Mouse (Mus musculus): Measurements from ENCODE around the gene Zcchc10. TPM values are rescaled to one million over a fixed set of nuclear protein-coding genes. Genes with fewer than 3 reads are reported as not detected.
A peak's percentile ranks its signal among the peaks of the same experiment; 100 is the strongest.
"Not testable (repeated sequence)": the region's sequence is repeated elsewhere in the genome, so short reads cannot be mapped to it uniquely, and the experiment has no call there.

Zcchc10 gene
- polyA plus RNA-seq, 1 experiment from 2014 or later: 23.5 TPM

DNA sequence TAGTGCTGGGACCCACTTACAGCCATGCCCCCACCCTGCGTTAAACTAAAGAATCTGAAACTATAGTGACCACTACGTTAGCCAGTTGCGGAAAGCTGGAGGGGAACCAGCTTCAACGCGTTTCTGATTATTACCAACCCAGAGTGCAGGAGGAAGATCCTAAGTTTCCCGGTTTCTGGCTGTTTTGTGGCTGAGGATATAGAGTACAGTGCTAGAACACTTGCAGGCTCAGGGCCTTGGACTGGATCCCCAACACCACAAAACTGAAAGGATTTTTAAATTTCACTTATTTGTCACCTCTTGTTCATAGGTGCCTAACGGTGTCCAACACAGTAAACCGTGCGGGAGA lies 23.3 kb upstream of the Zcchc10 start:
- Histone ChIP-seq H3K27ac (peak overlapping the region; percentile 98), H3K4me2 (peak overlapping the region; percentile 72), H3K9ac (peak overlapping the region; percentile 73), H3K9me3 (no peaks in the 10 kb centered on the region), H3K36me3 (no peaks in the 10 kb centered on the region), H3K4me3 (peak overlapping the region; percentile 88), H3K27me3 (no peaks in the 10 kb centered on the region), H3K4me1 (peaks cover 27% of the 10 kb centered on the region)
- ATAC-seq (ENCODE audit: insufficient number of reproducible peaks, insufficient read depth, low FRiP score, low TSS enrichment, low read depth): no peak
- 51% methylated on average over 9 of the region's 9 CpGs for WGBS

DNA sequence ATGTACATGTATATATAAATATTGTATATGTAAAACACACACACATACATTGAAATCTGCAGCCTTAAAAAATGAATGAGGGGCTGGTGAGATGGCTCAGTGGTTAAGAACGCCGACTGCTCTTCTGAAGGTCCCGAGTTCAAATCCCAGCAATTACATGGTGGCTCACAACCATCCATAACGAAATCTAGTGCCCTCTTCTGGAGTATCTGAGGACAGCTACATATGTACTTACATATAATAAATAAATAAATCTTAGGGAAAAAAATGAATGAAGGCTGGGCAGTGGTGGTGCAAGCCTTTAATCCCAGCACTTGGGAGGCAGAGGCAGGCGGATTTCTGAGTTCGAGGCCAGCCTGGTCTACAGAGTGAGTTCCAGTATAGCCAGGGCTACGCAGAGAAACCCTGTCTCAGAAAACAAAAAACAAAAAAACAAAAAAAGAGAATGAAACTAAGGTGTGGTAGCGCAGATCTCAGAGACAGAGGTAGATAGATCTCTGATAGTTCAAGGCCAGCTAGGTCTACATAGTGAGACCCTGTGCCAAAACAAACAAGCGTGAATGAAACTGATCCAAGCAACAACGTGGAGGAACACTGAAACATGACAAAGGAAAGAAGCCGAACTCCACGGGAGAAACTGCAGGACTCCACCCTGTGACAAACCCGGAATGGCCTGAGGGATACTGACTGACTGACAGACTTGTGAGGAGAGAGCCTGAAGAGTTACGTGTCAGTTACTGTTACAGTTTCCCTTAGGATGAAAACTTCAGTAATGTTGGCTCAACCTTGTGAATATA lies 20.2 kb upstream of the Zcchc10 start:
- no peaks in the 10 kb centered on the region for H3K36me3 ChIP-seq
- H3K9me3 ChIP-seq: no peaks in the 10 kb centered on the region
- no peak overlapping the region for H3K9ac ChIP-seq
- no peak for ATAC-seq (ENCODE audit: insufficient number of reproducible peaks, insufficient read depth, low FRiP score, low TSS enrichment, low read depth)
- no peak overlapping the region for H3K27ac ChIP-seq
- no peak overlapping the region for H3K4me2 ChIP-seq
- H3K27me3 ChIP-seq: no peaks in the 10 kb centered on the region
- H3K4me3 ChIP-seq: no peak overlapping the region
- peaks cover 27% of the 10 kb centered on the region for H3K4me1 ChIP-seq
- WGBS: 72% methylated on average over 14 of the region's 14 CpGs

DNA sequence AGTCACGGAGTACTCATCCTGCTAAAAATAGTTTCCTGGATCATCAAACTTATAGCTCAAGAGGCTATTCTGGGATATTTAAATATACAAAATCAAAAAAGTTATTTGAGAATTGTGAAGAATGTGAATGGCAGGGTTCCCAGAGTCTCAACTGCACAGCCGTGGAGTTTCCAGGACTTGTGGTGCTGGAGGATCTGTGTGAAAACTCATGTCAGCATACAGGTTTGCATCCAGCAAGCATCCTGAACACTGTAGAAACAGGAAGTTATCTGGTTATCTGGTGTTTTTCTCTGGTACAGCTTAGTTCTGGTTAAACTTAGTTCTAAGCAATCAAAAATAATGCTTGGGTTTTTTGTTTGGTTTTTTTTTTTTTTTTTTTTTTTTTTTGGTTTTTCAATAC lies 17.5 kb upstream of the Zcchc10 start:
- WGBS: 68% methylated on average over 2 of the region's 2 CpGs
- Histone ChIP-seq H3K36me3 (no peaks in the 10 kb centered on the region), H3K4me2 (no peak overlapping the region), H3K9me3 (no peaks in the 10 kb centered on the region), H3K27ac (no peak overlapping the region), H3K27me3 (no peaks in the 10 kb centered on the region), H3K4me1 (peaks cover 27% of the 10 kb centered on the region), H3K4me3 (no peak overlapping the region), H3K9ac (no peak overlapping the region)
- no peak for ATAC-seq (ENCODE audit: insufficient number of reproducible peaks, insufficient read depth, low FRiP score, low TSS enrichment, low read depth)

DNA sequence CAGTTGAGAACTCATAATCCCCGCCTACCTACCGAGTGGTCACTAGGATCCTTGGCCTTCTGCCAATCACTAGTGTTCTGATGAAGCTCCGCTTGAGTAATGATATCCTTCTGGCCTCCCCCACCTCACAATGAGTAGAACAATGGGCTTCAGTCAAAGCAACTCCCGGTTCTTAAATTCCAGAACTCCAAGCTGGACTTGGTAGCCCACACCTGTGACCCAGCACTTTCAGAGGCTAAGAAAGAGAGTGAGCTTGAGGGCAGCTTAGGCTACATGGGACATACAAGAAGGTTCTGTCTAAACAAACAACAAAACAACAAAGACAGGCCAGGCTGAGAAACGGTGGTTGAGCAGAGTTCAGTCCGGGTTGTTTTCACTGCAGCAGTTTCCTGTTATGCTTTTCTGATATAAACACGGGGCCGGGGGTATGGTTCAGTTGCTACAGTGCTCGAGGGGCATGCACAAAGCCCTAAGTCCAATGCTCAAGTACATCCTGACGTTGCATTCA lies 16.9 kb upstream of the Zcchc10 start:
- Histone ChIP-seq H3K36me3 (no peaks in the 10 kb centered on the region), H3K9me3 (no peaks in the 10 kb centered on the region), H3K27ac (peak overlapping the region; percentile 76), H3K4me2 (no peak overlapping the region), H3K27me3 (no peaks in the 10 kb centered on the region), H3K4me1 (peaks cover 27% of the 10 kb centered on the region), H3K9ac (no peak overlapping the region), H3K4me3 (no peak overlapping the region)
- 57% methylated on average over 10 of the region's 10 CpGs for WGBS
- ATAC-seq (ENCODE audit: insufficient number of reproducible peaks, insufficient read depth, low FRiP score, low TSS enrichment, low read depth): no peak

DNA sequence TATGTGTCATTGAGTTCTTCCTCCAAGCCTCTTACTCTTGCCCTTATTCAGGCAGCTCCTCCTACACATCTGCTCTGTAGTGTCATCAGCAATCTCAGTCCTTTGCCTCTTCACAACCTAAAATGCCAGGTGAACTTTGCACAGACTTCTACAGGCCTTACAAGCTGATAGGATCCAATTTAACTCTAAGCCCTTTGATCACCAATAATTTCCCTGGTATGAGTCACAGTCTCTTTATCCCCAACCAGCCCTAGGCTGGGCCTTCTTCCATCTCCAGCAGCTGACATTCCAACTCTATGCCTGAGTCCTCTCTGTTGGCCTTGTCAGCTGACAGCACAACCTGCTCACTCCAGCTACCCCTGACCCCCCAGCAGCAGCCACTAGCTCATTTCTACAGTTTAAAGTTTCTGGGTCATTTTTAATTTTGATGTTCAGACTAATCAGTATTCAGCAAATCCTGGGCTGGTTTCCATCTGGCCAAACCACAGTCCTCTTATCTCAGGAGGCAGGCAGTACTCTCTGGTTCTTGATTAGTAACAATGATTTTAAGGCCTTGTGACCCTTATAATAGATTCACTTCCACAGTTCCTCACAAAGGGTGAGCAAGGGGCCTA lies 16.1 kb upstream of the Zcchc10 start:
- Histone ChIP-seq H3K4me3 (no peak overlapping the region), H3K9ac (no peak overlapping the region), H3K4me2 (peak overlapping the region; percentile 11; the same call in 1 of the 2 replicates), H3K4me1 (peaks cover 27% of the 10 kb centered on the region), H3K27me3 (no peaks in the 10 kb centered on the region), H3K27ac (peak overlapping the region; percentile 76), H3K36me3 (no peaks in the 10 kb centered on the region), H3K9me3 (no peaks in the 10 kb centered on the region)
- no peak for ATAC-seq (ENCODE audit: insufficient number of reproducible peaks, insufficient read depth, low FRiP score, low TSS enrichment, low read depth)

DNA sequence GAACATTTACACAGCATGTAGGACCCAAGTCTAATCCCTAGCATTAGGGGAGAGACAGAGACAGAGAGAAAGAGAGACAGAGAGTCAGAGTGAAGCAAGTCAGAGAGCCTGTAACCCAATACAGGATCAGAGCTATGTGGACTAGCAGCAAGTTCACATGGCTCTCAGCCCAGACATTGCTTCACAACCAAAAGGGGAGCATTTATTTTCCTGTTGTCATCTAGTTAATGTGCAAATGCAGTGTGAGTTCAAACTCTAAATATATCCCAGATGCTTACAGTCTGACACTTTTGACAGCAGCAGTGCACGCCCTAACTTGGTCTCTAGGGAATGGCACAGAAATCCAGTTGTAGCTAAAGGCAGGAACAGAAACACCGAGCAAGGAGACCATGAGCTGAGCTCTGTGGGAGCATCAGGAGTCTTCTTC lies 15.6 kb upstream of the Zcchc10 start:
- H3K4me1 ChIP-seq: peaks cover 27% of the 10 kb centered on the region
- H3K4me2 ChIP-seq: peak overlapping the region; percentile 28
- peak overlapping the region; percentile 76 for H3K27ac ChIP-seq
- no peak for ATAC-seq (ENCODE audit: insufficient number of reproducible peaks, insufficient read depth, low FRiP score, low TSS enrichment, low read depth)
- no peaks in the 10 kb centered on the region for H3K27me3 ChIP-seq
- WGBS: 11% methylated on average over 2 of the region's 2 CpGs
- no peak overlapping the region for H3K9ac ChIP-seq
- H3K4me3 ChIP-seq: no peak overlapping the region
- H3K9me3 ChIP-seq: no peaks in the 10 kb centered on the region
- no peaks in the 10 kb centered on the region for H3K36me3 ChIP-seq

DNA sequence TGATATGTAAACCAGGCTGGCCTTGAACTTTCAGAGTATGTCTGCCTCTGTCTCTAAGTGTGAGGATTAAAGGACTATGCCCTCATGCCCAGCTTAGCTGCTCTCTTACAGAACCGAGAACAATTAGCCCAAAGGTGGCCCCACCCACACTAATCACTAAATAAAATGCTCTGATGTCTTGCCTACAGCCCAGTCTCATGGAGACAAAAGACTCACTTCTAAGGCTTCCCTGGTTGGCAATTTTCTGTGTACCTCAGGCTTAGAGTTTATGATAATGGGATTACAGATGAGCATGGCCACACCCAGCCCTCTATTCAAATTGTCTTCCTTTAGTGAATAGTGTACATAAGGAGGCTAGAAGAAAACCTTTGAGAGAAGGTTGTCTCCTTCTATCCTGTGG lies 13.1 kb upstream of the Zcchc10 start:
- Histone ChIP-seq H3K27me3 (no peaks in the 10 kb centered on the region), H3K4me3 (no peak overlapping the region), H3K9ac (no peak overlapping the region), H3K9me3 (no peaks in the 10 kb centered on the region), H3K36me3 (no peaks in the 10 kb centered on the region), H3K4me2 (no peak overlapping the region), H3K4me1 (peaks cover 27% of the 10 kb centered on the region), H3K27ac (no peak overlapping the region)
- 27% methylated on average over 1 of the region's 1 CpGs for WGBS
- ATAC-seq (ENCODE audit: insufficient number of reproducible peaks, insufficient read depth, low FRiP score, low TSS enrichment, low read depth): no peak

DNA sequence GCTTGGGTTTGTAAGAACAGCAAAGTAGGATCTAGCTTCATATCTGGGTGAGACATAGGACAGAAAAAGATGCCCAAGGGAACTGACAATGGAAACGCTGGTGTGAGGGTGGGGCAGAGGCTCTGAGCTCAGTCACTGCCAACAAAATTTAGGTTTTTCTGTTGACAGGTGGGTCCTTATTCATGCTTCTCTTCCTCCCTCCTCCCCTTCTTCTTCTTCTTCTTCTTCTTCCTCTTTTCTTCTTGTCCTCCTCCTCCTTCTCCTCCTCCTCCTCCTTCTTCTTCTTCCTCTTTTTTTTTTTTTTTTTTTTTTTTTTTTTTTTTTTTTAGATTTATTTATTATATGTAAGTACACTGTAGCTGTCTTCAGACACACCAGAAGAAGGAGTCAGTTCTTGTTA lies 11.7 kb upstream of the Zcchc10 start:
- ATAC-seq (ENCODE audit: insufficient number of reproducible peaks, insufficient read depth, low FRiP score, low TSS enrichment, low read depth); H3K9me3 ChIP-seq: not testable (repeated sequence)
- 79% methylated on average over 1 of the region's 1 CpGs for WGBS

DNA sequence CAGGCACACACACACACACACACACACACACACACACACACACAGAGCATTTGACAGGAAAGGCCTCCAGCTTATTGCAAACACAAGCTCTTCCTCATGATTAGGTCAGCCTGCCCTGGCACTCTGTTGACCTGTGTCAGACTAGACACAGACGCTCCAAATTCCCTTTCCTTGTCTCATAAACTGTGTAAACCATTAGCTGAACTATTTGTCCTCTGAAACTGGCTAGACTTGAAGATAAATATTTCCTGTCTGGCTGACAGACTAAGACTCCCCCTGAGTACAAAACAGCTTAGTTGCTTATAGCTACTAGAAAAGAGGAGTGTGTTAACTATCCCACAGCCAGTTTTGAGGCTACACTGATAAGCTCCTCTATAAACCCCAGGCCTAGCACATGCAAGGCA lies 9.7 kb upstream of the Zcchc10 start:
- Histone ChIP-seq H3K4me2 (no peak overlapping the region), H3K27ac (no peak overlapping the region), H3K4me3 (no peak overlapping the region), H3K9ac (no peak overlapping the region), H3K9me3 (no peaks in the 10 kb centered on the region), H3K27me3 (no peaks in the 10 kb centered on the region), H3K36me3 (no peaks in the 10 kb centered on the region), H3K4me1 (0 out of 2 replicates have a peak, but pooled peaks cover 11% of the 10 kb centered on the region)
- no peak for ATAC-seq (ENCODE audit: insufficient number of reproducible peaks, insufficient read depth, low FRiP score, low TSS enrichment, low read depth)
- 22% methylated on average over 1 of the region's 1 CpGs for WGBS

More for the DNA sequence above, 11.7 kb upstream of the Zcchc10 start:
- not testable (repeated sequence) for H3K4me2 ChIP-seq, H3K36me3 ChIP-seq, H3K27ac ChIP-seq, H3K9ac ChIP-seq, H3K27me3 ChIP-seq, H3K4me3 ChIP-seq
- peaks cover 27% of the 10 kb centered on the region for H3K4me1 ChIP-seq

DNA sequence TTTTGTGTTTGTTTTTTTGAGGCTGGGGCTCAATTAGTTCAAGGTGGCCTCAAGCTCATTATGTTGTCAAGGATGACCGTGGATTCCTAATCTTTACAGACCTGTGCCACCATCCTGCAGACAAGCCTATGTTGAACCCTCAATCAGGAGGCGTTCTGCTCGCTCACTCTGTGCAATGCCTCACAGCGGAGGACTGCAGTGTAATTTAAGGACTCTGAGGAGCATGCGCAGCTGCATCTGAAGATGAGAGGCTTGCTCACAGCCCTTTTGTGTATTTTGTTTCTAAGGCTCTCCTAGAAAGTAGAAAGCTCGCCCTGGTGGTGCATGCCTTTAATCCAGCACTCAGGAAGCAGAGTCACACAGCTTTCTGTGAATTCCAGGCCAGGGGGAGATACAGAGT lies 7.5 kb upstream of the Zcchc10 start:
- no peak overlapping the region for H3K4me3 ChIP-seq
- no peaks in the 10 kb centered on the region for H3K27me3 ChIP-seq
- no peak overlapping the region for H3K9ac ChIP-seq
- H3K27ac ChIP-seq: no peak overlapping the region
- H3K4me2 ChIP-seq: no peak overlapping the region
- no peaks in the 10 kb centered on the region for H3K9me3 ChIP-seq
- ATAC-seq (ENCODE audit: insufficient number of reproducible peaks, insufficient read depth, low FRiP score, low TSS enrichment, low read depth): no peak
- H3K4me1 ChIP-seq: 0 out of 2 replicates have a peak, but pooled peaks cover 4% of the 10 kb centered on the region
- 37% methylated on average over 6 of the region's 6 CpGs for WGBS
- no peaks in the 10 kb centered on the region for H3K36me3 ChIP-seq

DNA sequence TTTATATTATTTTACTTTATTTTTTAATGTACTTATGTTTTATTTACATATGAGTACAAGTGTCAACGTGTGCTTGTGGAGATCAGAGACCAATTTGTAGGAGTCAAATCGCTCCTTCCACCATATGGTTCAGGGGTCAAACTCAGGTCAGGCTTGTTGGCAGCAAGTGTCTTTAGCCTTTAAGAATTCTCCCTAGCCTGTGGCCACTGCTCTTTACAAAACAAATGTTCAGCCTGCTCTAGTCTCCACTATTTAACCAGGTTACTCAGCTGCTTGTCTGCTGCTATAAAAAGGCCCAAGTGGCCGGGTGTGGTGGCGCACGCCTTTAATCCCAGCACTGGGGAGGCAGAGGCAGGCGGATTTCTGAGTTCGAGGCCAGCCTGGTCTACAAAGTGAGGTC lies 6.4 kb upstream of the Zcchc10 start:
- ATAC-seq (ENCODE audit: insufficient number of reproducible peaks, insufficient read depth, low FRiP score, low TSS enrichment, low read depth): no peak
- H3K4me3 ChIP-seq: no peak overlapping the region
- H3K9ac ChIP-seq: no peak overlapping the region
- H3K27ac ChIP-seq: no peak overlapping the region
- no peak overlapping the region for H3K4me2 ChIP-seq
- WGBS: 66% methylated on average over 7 of the region's 7 CpGs
- H3K36me3 ChIP-seq: no peaks in the 10 kb centered on the region
- no peaks in the 10 kb centered on the region for H3K9me3 ChIP-seq
- 0 out of 2 replicates have a peak, but pooled peaks cover 4% of the 10 kb centered on the region for H3K4me1 ChIP-seq
- H3K27me3 ChIP-seq: no peaks in the 10 kb centered on the region

DNA sequence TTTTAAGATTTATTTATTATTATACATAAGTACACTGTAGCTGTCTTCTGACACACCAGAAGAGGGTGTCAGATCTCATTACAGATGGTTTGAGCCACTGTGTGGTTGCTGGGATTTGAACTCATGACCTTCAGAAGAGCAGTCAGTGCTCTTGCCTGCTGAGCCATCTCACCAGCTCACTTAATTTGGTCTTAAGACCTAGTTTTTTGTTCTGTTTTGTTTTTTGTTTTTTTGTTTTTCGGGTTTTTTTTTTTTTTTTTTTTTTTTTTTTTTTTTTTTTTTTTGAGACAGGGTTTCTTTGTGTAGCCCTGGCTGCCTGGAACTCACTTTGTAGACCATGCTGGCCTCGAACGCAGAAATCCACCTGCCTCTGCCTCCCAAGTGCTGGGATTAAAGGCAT lies 5.9 kb upstream of the Zcchc10 start:
- H3K4me1 ChIP-seq; H3K27me3 ChIP-seq; H3K36me3 ChIP-seq; ATAC-seq (ENCODE audit: insufficient number of reproducible peaks, insufficient read depth, low FRiP score, low TSS enrichment, low read depth); H3K9me3 ChIP-seq; H3K9ac ChIP-seq; H3K4me3 ChIP-seq; H3K4me2 ChIP-seq; H3K27ac ChIP-seq: not testable (repeated sequence)
- WGBS: 83% methylated on average over 3 of the region's 3 CpGs

Measured in embryonic facial prominence, embryonic 13.5 days (tissue).